Comparison of ENCODE assay signal across 13 mouse cellular contexts in genomic region chr7:71230901-71231477, GRCm38 (mm10).
DNase-seq lines count a peak whose midpoint lies in the region; TF ChIP-seq lines count a peak whose summit lies in the region.
"Had no signal": no experiment of that assay in that cellular context is flagged by ENCODE, and none has a peak within 500 bp of the region (broad histone marks: within the 10 kb centered on the region; RNA-seq: fewer than 3 reads in every experiment).

No protein-coding gene starts in this region.

- no peak overlapping the region for H3K4me3 ChIP-seq in left cerebral cortex, adult 2 months
- H3K4me3 ChIP-seq: forebrain, embryonic 12.5 days; limb, embryonic 13.5 days had no signal

- intact Hi-C loops in heart, postnatal 14 days (cut with DNase I): loop anchor here (5.0 to 10.0 kb wide), 3 partner anchors 151 to 866 kb away; partner anchors contain the start of gene Nr2f2
- intact Hi-C loops in left cerebral cortex, adult 2 months (cut with DNase I): no loop called here

- H3K27ac ChIP-seq in left cerebral cortex, adult 2 months: no peak overlapping the region
- H3K27ac ChIP-seq: forebrain, embryonic 12.5 days; limb, embryonic 13.5 days had no signal

- TF ChIP-seq CTCF in left cerebral cortex, adult 2 months (IDR thresholded peaks at IDR 0.05): no peak

- peak; percentile 18 to 23 for DNase-seq in gastrocnemius, postnatal 4 days (ENCODE audit: low spot score in 2 of 2)
- DNase-seq in gastrocnemius, adult 8-10 months (ENCODE audit: low spot score in 2 of 2): no peak
- peak; percentile 30 for DNase-seq in ovary, adult 18-20 months (ENCODE audit: low spot score)
- no peak for DNase-seq in ovary, postnatal 14 days (ENCODE audit: low spot score)
- DNase-seq in heart, postnatal 14 days: peak; percentile 53 to 65
- DNase-seq in testis, postnatal 14 days (ENCODE audit: low spot score): peak; percentile 64
- DNase-seq in right cerebral cortex, postnatal 14 days: no peak
- DNase-seq in left cerebral cortex, adult 2 months (ENCODE audit: extremely low spot score in 1 of 2, low spot score in 2 of 2): no peak
- DNase-seq: cerebellum, adult 9-11 months; gastrocnemius, postnatal 14 days; thymus, postnatal 14 days had no signal

Comparison
In these comparisons a context has a peak if more than half of its experiments do, and no peak if none do; other contexts are left out.
1. DNase-seq: peak in gastrocnemius, postnatal 4 days (2 of 2), ovary, adult 18-20 months (single experiment), heart, postnatal 14 days (2 of 2) and testis, postnatal 14 days (single experiment); none in gastrocnemius, adult 8-10 months (0 of 2), ovary, postnatal 14 days (single experiment), right cerebral cortex, postnatal 14 days (single experiment) and left cerebral cortex, adult 2 months (0 of 2).